9 mouse cellular contexts compared by ENCODE assay signal in genomic region chr8:117372070-117372469, GRCm38 (mm10).
DNase-seq lines count a peak whose midpoint lies in the region.
"Had no signal": no experiment of that assay in that cellular context is flagged by ENCODE, and none has a peak within 500 bp of the region (broad histone marks: within the 10 kb centered on the region; RNA-seq: fewer than 3 reads in every experiment).

No protein-coding gene starts in this region.

- intact Hi-C loops in left cerebral cortex, postnatal 14 days (cut with DNase I): no loop called here

- peak; percentile 49 for DNase-seq in layer of hippocampus, adult 11-12 months (ENCODE audit: low spot score)
- DNase-seq in layer of hippocampus, adult 9-10 months (ENCODE audit: low spot score): no peak
- peak; percentile 52 to 62 for DNase-seq in frontal cortex, postnatal 14 days (ENCODE audit: low spot score in 2 of 2)
- DNase-seq in left cerebral cortex, postnatal 14 days (ENCODE audit: low spot score in 2 of 2): peak; percentile 76 to 81
- peak; percentile 43 for DNase-seq in right cerebral cortex, postnatal 4 days
- DNase-seq in urinary bladder, adult 2 months (ENCODE audit: low spot score): no peak
- no peak for DNase-seq in adrenal gland, postnatal 10 days
- no peak for DNase-seq in natural killer cell, adult 2 months (ENCODE audit: low spot score in 2 of 2)
- DNase-seq: heart, adult 18-20 months had no signal

Comparison
In these comparisons a context has a peak if more than half of its experiments do, and no peak if none do; other contexts are left out.
1. DNase-seq: peak in layer of hippocampus, adult 11-12 months (single experiment), frontal cortex, postnatal 14 days (2 of 2), left cerebral cortex, postnatal 14 days (2 of 2) and right cerebral cortex, postnatal 4 days (single experiment); none in layer of hippocampus, adult 9-10 months (single experiment), urinary bladder, adult 2 months (single experiment), adrenal gland, postnatal 10 days (single experiment) and natural killer cell, adult 2 months (0 of 2).